Mouse (Mus musculus): ENCODE measurements around the gene Mrpl43.

DNA sequence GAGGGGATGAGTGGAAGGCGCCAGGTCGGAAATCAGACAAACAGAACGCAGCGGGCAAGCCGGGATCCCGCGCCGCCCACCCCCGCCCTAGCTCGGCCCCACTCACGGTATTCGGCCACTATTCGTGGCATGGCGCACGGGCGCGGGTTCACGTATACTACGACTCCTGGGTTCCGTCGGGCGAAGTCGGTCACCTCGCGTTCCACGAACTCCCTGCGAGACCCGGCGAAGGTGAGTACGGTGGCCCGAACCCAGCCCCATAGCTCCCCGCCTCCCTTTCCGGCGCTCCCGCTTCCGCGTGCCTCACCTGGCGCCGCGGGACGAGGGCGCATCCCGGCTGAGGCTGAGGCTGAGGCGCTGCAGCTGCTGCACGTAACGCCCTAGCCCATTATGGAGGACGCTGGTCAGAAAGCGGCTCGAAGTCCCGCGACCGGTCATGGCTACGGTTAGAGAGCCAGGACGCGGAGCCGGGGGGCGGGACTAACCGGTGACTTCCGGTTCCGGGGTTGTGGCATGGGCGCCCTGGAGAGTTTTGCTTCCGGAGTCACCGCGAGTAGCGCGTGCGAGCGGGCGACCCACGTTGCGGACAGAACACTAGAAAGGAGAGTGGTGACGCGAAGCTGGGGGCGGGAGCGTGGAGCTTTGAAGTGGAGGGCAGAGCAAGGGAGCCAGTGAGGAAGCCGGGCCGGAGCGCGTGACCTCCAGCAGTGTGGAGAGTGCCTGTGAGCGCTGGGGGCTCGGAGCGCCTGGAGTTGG is at the start of gene Mrpl43:
- no peak for TF ChIP-seq POLR2A (IDR thresholded peaks at IDR 0.05; ENCODE audit: low read depth, low read length)
- TF ChIP-seq CTCF (IDR thresholded peaks at IDR 0.05; ENCODE audit: extremely low read depth, insufficient read depth, insufficient read length, insufficient replicate concordance): no peak

Data from spleen, adult 2 months (tissue).